Mouse (Mus musculus) stomach, embryonic 14.5 days (tissue): ENCODE data around the gene Cir1. TPM values are rescaled to one million over a fixed set of nuclear protein-coding genes. Genes with fewer than 3 reads are reported as not detected.

Source experiments
- ATAC-seq: fragments of 200-750 bp; cut with Nextera tagmentation; 2 replicates; pipeline ENCODE4 v1.8.0; 2017; ENCODE audit warnings: low read depth, moderate TSS enrichment; ENCODE audit not compliant: insufficient number of reproducible peaks, insufficient read depth, low FRiP score
- H3K27ac ChIP-seq: fragments of 300-500 bp; sonication (generic); 2 replicates; pipeline ENCODE4 v1.5.1; 2014; ENCODE audit warnings: mild to moderate bottlenecking, low read length, moderate library complexity, mixed read lengths
- H3K27me3 ChIP-seq: fragments of 300-500 bp; sonication (generic); 2 replicates; pipeline ENCODE4 v1.6.1; 2014; ENCODE audit warnings: low read length, control low read depth, mixed read lengths; ENCODE audit not compliant: control insufficient read depth, insufficient read depth
- H3K36me3 ChIP-seq: fragments of 300-500 bp; sonication (generic); 2 replicates; pipeline ENCODE4 v1.6.1; 2014; ENCODE audit warnings: mild to moderate bottlenecking, control low read depth, low read length, moderate library complexity, mixed read lengths; ENCODE audit not compliant: control insufficient read depth, insufficient read depth
- H3K4me1 ChIP-seq: fragments of 300-500 bp; sonication (generic); 2 replicates; pipeline ENCODE4 v1.6.1; 2014; ENCODE audit warnings: low read length, control low read depth, mixed read lengths; ENCODE audit not compliant: control insufficient read depth, insufficient read depth
- H3K4me2 ChIP-seq: fragments of 300-500 bp; sonication (generic); replicated peaks from 2 replicates; pipeline ENCODE4 v1.6.1; 2014; ENCODE audit warnings: low read depth, low read length, control low read depth
- H3K4me3 ChIP-seq: fragments of 300-500 bp; sonication (generic); 2 replicates; pipeline ENCODE4 v1.5.1; 2014; ENCODE audit warnings: low read depth, low read length, control low read depth
- H3K9ac ChIP-seq: fragments of 300-500 bp; sonication (generic); replicated peaks from 2 replicates; pipeline ENCODE4 v1.6.1; 2014; ENCODE audit warnings: low read depth, mild to moderate bottlenecking, control low read depth, low read length, moderate library complexity, mixed read lengths
- H3K9me3 ChIP-seq: fragments of 300-500 bp; sonication (generic); 2 replicates; pipeline ENCODE4 v1.6.1; 2016; ENCODE audit warnings: low read depth, low read length, control low read depth; ENCODE audit not compliant: control insufficient read depth
- whole genome bisulfite sequencing: fragments of 180-500 bp; shearing (Covaris S2); extraction: QIAGEN DNeasy Blood & Tissue Kit; methylation state at CpG from one replicate; pipeline ENCODE4 v1.1.7; 2014; 5-methylcytosine and 5-hydroxymethylcytosine counted together
- polyA plus RNA-seq: library from polyadenylated mRNA; unstranded; fragments of >200 nt; fragmentation: Nextera tagmentation; extraction: Ambion mirVana; gene quantifications from 2 replicates; pipeline ENCODE4 v1.2.1, GENCODE M21; 2014

Gene Cir1
- polyA plus RNA-seq, 1 experiment from 2014 or later = 29.6 TPM

DNA sequence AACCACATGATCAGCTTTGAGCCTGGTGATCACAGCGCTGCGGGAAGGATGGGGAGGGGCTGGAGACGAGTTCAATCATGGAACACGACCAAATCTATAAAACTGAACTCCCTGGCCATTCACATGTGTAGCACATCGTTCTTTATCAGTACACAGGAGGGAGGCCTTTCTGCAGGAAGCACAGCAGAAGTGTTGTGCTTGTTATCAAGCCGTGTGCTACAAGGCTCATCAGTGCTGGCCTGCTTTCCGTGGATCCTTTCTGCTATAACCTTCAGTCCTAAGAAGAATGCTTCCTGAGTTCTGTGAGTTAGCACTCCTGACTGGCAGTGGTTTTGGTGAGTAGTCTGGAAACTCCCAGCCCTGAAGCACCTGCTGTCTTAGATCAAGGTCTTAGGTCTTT is 17.5 kb downstream of the Cir1 start:
- H3K27ac ChIP-seq = no peak overlapping the region
- no peaks in the 10 kb centered on the region for H3K4me1 ChIP-seq
- no peaks in the 10 kb centered on the region for H3K9me3 ChIP-seq
- H3K27me3 ChIP-seq = no peaks in the 10 kb centered on the region
- H3K4me3 ChIP-seq = no peak overlapping the region
- no peak overlapping the region for H3K9ac ChIP-seq
- no peak overlapping the region for H3K4me2 ChIP-seq
- WGBS = 83% methylated on average over 7 of the region's 7 CpGs
- no peak for ATAC-seq
- H3K36me3 ChIP-seq = peaks cover 27% of the 10 kb centered on the region; the same call in 1 of the 2 replicates

DNA sequence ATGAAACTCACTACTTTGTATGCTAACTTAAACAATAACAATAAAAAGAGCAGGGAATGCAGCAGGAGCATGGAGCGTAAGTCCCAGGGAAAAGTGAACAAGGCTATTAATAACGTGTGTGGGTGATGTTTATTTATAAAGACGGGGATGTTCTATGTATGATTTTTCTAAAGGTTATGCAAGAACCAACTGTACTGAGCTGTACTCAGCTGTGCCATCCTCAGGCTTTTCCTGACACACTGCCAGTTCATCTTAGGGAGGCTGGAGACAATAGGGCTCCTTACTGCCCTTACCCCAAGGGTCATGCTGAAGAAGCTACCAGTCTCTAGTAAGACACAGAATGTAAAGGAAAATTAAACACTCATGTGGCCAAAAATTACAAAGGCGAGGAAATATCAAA is 21.4 kb downstream of the Cir1 start:
- Histone ChIP-seq H3K4me2 (no peak overlapping the region), H3K27me3 (no peaks in the 10 kb centered on the region), H3K9ac (no peak overlapping the region), H3K9me3 (no peaks in the 10 kb centered on the region), H3K4me1 (no peaks in the 10 kb centered on the region), H3K36me3 (peaks cover 28% of the 10 kb centered on the region; the same call in 1 of the 2 replicates), H3K27ac (no peak overlapping the region), H3K4me3 (no peak overlapping the region)
- 80% methylated on average over 4 of the region's 4 CpGs for WGBS
- ATAC-seq = no peak

DNA sequence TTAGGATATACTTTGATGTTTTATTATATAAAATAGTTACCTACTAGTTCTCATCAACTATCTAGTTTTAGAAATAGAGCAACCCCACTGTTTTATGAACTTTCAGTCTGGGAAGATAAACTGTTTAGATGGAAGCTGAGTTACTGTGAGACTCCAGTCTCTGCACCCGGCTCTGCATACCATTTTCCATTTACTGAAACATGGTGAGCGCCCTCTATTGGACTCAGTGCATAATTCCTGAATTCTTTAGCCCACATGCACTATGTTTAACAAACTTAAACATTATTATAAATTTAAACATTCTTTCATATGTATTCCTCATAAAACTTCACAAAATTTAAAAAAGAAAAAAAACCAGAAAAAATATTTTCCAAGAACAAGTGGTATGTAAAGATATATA is 26.9 kb downstream of the Cir1 start:
- H3K27me3 ChIP-seq = peaks cover 16% of the 10 kb centered on the region
- H3K4me1 ChIP-seq = no peaks in the 10 kb centered on the region
- no peak overlapping the region for H3K4me2 ChIP-seq
- H3K4me3 ChIP-seq = no peak overlapping the region
- H3K27ac ChIP-seq = no peak overlapping the region
- WGBS = 6% methylated on average over 2 of the region's 2 CpGs
- no peaks in the 10 kb centered on the region for H3K9me3 ChIP-seq
- peaks cover 9% of the 10 kb centered on the region; the same call in 1 of the 2 replicates for H3K36me3 ChIP-seq
- no peak overlapping the region for H3K9ac ChIP-seq
- ATAC-seq = no peak

DNA sequence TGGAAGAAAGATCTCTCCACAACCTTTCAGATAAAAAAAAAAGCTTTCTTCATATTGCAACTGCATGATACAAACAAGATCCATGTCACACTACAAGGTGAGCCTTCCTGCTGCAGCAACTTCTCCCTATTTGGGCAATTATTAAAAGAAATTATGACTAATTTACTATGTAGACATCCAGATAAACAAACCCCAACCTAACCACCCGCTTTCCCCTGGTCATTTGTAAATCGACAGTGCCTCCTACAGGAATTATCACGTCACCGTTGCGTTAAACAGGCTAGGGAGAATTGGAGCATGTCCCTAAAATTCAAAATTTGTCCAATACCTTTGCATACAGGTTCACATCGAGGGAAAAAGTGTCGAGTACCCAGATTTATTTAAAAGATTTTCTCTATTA is 30.8 kb downstream of the Cir1 start:
- 0 out of 2 replicates have a peak, but pooled peaks cover 3% of the 10 kb centered on the region for H3K4me1 ChIP-seq
- no peak overlapping the region for H3K4me2 ChIP-seq
- H3K9me3 ChIP-seq = no peaks in the 10 kb centered on the region
- ATAC-seq = no peak
- peaks cover 31% of the 10 kb centered on the region for H3K27me3 ChIP-seq
- H3K9ac ChIP-seq = no peak overlapping the region
- no peaks in the 10 kb centered on the region for H3K36me3 ChIP-seq
- no peak overlapping the region for H3K27ac ChIP-seq
- WGBS = 11% methylated on average over 7 of the region's 7 CpGs
- H3K4me3 ChIP-seq = no peak overlapping the region

DNA sequence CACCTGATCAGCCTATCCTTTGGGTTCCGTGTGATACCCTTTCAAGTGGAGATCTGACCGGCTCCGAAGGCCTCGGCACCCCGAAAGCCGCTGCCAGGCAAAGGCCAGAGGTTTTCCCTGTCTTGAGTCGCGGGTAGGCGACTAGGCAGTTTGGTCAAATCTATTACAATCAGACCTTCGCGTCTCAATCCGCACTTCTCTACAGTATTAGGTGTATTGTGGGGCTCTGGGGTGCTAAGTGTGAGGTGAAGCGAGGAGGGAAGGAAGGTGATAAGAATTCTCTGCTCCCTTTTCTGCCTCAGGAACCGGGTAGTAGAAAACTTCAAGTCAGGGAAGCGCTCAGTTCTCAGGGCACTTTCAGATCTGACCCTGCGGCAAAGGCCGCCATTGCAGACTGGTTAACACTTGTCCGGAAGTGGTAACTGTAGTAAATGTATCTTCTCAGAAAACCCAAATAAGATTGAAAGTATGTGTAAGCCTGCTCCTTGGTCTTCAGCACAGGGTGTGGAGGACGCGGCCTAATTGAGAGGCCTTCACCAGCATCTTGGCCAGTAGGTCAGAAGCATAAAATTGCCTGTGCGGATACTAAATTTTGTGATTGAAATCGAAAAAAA is 31.3 kb downstream of the Cir1 start:
- no peaks in the 10 kb centered on the region for H3K36me3 ChIP-seq
- 0 out of 2 replicates have a peak, but pooled peaks cover 3% of the 10 kb centered on the region for H3K4me1 ChIP-seq
- no peak overlapping the region for H3K4me2 ChIP-seq
- 14% methylated on average over 22 of the region's 22 CpGs for WGBS
- no peak for ATAC-seq
- no peak overlapping the region for H3K27ac ChIP-seq
- no peaks in the 10 kb centered on the region for H3K9me3 ChIP-seq
- H3K9ac ChIP-seq = no peak overlapping the region
- H3K27me3 ChIP-seq = peaks cover 31% of the 10 kb centered on the region
- H3K4me3 ChIP-seq = no peak overlapping the region

DNA sequence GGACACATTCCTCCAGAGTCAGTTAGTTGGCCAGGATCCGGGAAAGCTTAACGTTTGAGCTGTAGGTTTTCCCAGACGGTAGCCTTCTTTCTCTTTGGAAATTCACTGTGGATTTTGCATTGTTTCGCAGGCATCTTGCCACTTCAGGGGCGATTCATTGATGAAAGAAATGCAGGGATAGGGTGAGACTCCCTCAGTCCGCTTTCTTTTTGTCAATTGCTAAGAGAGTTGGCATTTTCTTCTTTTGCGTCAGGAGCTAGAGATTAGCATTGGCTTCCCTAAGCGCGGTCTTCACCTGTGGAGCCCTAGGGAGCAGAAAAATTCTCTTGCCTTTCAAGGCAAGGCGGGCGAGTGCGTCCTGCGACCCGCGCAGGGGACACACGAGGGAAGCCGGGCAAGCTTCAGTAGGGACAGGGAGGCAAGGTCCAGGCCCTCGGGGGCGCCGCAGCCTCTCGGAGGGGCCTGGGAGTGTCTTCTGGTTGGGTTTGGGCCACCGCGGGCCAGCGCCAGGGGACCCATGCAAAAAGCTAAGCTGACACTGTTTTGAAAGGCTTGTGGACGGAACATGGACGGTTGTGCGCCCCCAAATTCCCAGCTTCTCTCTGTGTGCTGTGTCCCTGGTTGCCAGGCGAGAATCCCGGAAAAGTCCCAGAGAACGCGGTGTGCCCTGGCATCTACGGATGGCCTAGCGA is 32.0 kb downstream of the Cir1 start:
- no peak overlapping the region for H3K27ac ChIP-seq
- H3K9me3 ChIP-seq = no peaks in the 10 kb centered on the region
- 0 out of 2 replicates have a peak, but pooled peaks cover 3% of the 10 kb centered on the region for H3K4me1 ChIP-seq
- peak overlapping the region; percentile 8; the same call in 1 of the 2 replicates for H3K4me3 ChIP-seq
- 2% methylated on average over 33 of the region's 33 CpGs for WGBS
- no peaks in the 10 kb centered on the region for H3K36me3 ChIP-seq
- H3K27me3 ChIP-seq = peaks cover 31% of the 10 kb centered on the region
- ATAC-seq = no peak
- H3K9ac ChIP-seq = no peak overlapping the region
- no peak overlapping the region for H3K4me2 ChIP-seq

DNA sequence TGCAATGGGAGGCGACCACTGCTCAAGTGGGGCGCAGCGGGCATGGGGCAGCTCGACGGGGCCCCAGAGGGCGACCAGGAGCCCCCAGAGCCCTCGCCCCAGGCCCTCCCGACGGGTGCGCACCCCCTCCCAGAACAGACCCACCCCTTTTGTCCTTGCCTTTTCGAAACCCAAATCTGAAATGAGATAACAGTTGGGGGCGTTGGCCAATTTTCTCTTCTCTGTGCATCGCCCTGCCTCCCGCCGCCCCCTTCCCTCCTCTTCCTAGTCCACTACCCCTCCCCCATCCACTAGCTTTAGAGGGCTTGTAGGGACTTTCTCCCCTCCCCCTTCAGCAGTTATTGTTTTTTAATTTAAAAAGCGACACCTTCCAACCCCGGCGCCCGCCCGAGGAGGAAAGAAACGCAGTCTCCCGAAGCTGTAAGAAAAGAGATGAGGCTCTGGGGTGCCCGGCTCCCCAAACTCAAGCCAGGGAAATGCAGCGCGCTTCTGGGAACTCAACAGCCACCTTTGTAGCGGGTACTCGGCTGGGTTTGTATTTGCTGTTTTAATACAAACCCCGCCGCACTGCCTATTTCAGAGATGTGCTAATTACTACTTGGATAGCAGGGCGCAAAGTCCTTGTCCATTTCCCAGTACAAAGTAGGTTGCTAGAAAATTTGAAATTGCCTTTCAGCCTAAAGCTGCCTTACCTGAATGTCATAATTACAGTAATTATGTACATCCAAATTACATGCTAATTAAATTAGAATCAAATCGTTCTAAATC is 33.0 kb downstream of the Cir1 start:
- no peak overlapping the region for H3K27ac ChIP-seq
- H3K9me3 ChIP-seq = no peaks in the 10 kb centered on the region
- H3K36me3 ChIP-seq = no peaks in the 10 kb centered on the region
- H3K4me3 ChIP-seq = no peak overlapping the region; the same call in 1 of the 2 replicates
- 0 out of 2 replicates have a peak, but pooled peaks cover 3% of the 10 kb centered on the region for H3K4me1 ChIP-seq
- ATAC-seq = no peak
- under 1% methylated on average over 31 of the region's 31 CpGs for WGBS
- no peak overlapping the region for H3K9ac ChIP-seq
- H3K4me2 ChIP-seq = no peak overlapping the region
- H3K27me3 ChIP-seq = peaks cover 35% of the 10 kb centered on the region

DNA sequence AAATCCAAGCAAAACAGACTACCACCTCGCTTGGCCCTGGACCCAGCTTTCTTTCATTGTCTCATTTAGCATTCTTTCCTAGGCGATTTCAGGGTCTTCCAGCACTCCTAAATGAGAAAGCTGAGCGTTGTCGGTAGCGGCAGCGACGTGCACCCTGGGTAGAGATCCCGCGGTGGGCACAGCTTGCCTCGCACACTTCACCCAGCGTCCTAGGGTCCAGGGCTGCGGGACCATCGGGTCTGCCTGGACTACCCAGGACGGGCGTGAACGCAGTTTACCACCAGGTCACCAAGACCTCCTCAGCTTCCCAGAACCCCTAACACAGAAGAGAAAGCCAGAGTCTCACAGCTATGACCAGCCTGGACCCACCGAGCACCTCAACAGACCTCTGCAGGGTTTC is 33.6 kb downstream of the Cir1 start:
- no peaks in the 10 kb centered on the region for H3K36me3 ChIP-seq
- H3K4me1 ChIP-seq = 0 out of 2 replicates have a peak, but pooled peaks cover 6% of the 10 kb centered on the region
- no peak overlapping the region for H3K9ac ChIP-seq
- H3K4me2 ChIP-seq = no peak overlapping the region
- no peak overlapping the region; the same call in 1 of the 2 replicates for H3K4me3 ChIP-seq
- no peaks in the 10 kb centered on the region for H3K9me3 ChIP-seq
- 2% methylated on average over 17 of the region's 17 CpGs for WGBS
- ATAC-seq = no peak
- H3K27me3 ChIP-seq = peaks cover 38% of the 10 kb centered on the region
- H3K27ac ChIP-seq = no peak overlapping the region
